Mouse (Mus musculus): ENCODE data around the gene Runx3. TPM values are rescaled to one million over a fixed set of nuclear protein-coding genes. Genes with fewer than 3 reads are reported as not detected.
A peak's percentile ranks its signal among the peaks of the same experiment; 100 is the strongest.

Runx3 gene
- polyA plus RNA-seq, 1 experiment from 2014 or later = not detected

GRCm38 (mm10) chr4:135156531-135156930, 36.1 kb downstream of the Runx3 start:
- Histone ChIP-seq H3K36me3 (ENCODE audit: control insufficient read depth, insufficient read depth, low read length) (no peaks in the 10 kb centered on the region), H3K9ac (ENCODE audit: low read length) (no peak overlapping the region), H3K9me3 (ENCODE audit: control insufficient read depth, low read length) (no peaks in the 10 kb centered on the region), H3K4me1 (ENCODE audit: control insufficient read depth, insufficient read depth, low read length) (0 out of 2 replicates have a peak, but pooled peaks cover 3% of the 10 kb centered on the region), H3K27ac (ENCODE audit: low read depth, low read length) (no peak overlapping the region), H3K4me2 (no peak overlapping the region), H3K27me3 (ENCODE audit: control insufficient read depth, insufficient read depth, low read length) (peaks cover 82% of the 10 kb centered on the region), H3K4me3 (ENCODE audit: low read depth, low read length) (no peak overlapping the region)
- ATAC-seq (ENCODE audit: low FRiP score) (no peak), DNase-seq (ENCODE audit: low spot score, missing footprints) (peak; percentile 90)
- WGBS = 10% methylated on average over 6 of the region's 6 CpGs

- Histone ChIP-seq H3K27ac (ENCODE audit: low read depth, low read length) (no peak overlapping the region), H3K4me2 (no peak overlapping the region), H3K4me3 (ENCODE audit: low read depth, low read length) (no peak overlapping the region), H3K36me3 (ENCODE audit: control insufficient read depth, insufficient read depth, low read length) (no peaks in the 10 kb centered on the region), H3K9ac (ENCODE audit: low read length) (no peak overlapping the region), H3K4me1 (ENCODE audit: control insufficient read depth, insufficient read depth, low read length) (no peaks in the 10 kb centered on the region), H3K27me3 (ENCODE audit: control insufficient read depth, insufficient read depth, low read length) (peaks cover 74% of the 10 kb centered on the region), H3K9me3 (ENCODE audit: control insufficient read depth, low read length) (no peaks in the 10 kb centered on the region)
- DNase-seq (ENCODE audit: low spot score, missing footprints) (no peak), ATAC-seq (ENCODE audit: low FRiP score) (no peak)
- WGBS = 10% methylated on average over 6 of the region's 6 CpGs
Observed at GRCm38 (mm10) chr4:135157329-135157728, 36.9 kb downstream of the Runx3 start.

GRCm38 (mm10) chr4:135158724-135159409, 38.4 kb downstream of the Runx3 start:
- Histone ChIP-seq H3K4me2 (no peak overlapping the region), H3K36me3 (ENCODE audit: control insufficient read depth, insufficient read depth, low read length) (no peaks in the 10 kb centered on the region), H3K9ac (ENCODE audit: low read length) (no peak overlapping the region), H3K27me3 (ENCODE audit: control insufficient read depth, insufficient read depth, low read length) (peaks cover 58% of the 10 kb centered on the region), H3K4me3 (ENCODE audit: low read depth, low read length) (no peak overlapping the region), H3K9me3 (ENCODE audit: control insufficient read depth, low read length) (no peaks in the 10 kb centered on the region), H3K4me1 (ENCODE audit: control insufficient read depth, insufficient read depth, low read length) (no peaks in the 10 kb centered on the region), H3K27ac (ENCODE audit: low read depth, low read length) (no peak overlapping the region)
- WGBS = 6% methylated on average over 9 of the region's 9 CpGs
- no peak for DNase-seq (ENCODE audit: low spot score, missing footprints)
- ATAC-seq (ENCODE audit: low FRiP score) = no peak

DNA sequence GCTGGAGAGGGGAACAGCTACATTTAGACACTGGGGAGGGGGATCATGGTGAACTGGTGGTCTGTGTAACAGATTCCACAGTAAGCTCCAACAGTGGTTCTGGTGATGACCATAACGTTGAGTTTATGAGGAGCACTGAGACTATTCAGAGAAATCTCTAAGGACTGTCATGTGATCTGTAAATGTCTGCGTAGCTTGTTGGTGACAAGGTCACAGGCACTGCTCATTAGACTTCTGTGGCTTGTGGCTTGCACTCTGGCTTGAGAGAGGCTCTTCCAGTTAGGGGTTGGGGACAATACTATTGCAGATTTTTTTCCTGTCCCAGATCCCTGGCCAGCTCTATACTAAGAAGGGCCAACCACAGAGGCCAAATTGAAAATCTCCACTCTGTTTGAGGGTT, 39.2 kb downstream of the Runx3 start:
- Histone ChIP-seq H3K4me2 (no peak overlapping the region), H3K36me3 (ENCODE audit: control insufficient read depth, insufficient read depth, low read length) (no peaks in the 10 kb centered on the region), H3K4me1 (ENCODE audit: control insufficient read depth, insufficient read depth, low read length) (no peaks in the 10 kb centered on the region), H3K27ac (ENCODE audit: low read depth, low read length) (no peak overlapping the region), H3K9me3 (ENCODE audit: control insufficient read depth, low read length) (no peaks in the 10 kb centered on the region), H3K27me3 (ENCODE audit: control insufficient read depth, insufficient read depth, low read length) (peaks cover 54% of the 10 kb centered on the region), H3K4me3 (ENCODE audit: low read depth, low read length) (no peak overlapping the region), H3K9ac (ENCODE audit: low read length) (no peak overlapping the region)
- DNase-seq (ENCODE audit: low spot score, missing footprints) (no peak), ATAC-seq (ENCODE audit: low FRiP score) (no peak)
- WGBS = 72% methylated on average over 2 of the region's 2 CpGs

- H3K27ac ChIP-seq (ENCODE audit: low read depth, low read length) = no peak overlapping the region
- no peaks in the 10 kb centered on the region for H3K36me3 ChIP-seq (ENCODE audit: control insufficient read depth, insufficient read depth, low read length)
- no peaks in the 10 kb centered on the region for H3K4me1 ChIP-seq (ENCODE audit: control insufficient read depth, insufficient read depth, low read length)
- 74% methylated on average over 3 of the region's 3 CpGs for WGBS
- no peak overlapping the region for H3K4me2 ChIP-seq
- H3K27me3 ChIP-seq (ENCODE audit: control insufficient read depth, insufficient read depth, low read length) = peaks cover 51% of the 10 kb centered on the region
- ATAC-seq (ENCODE audit: low FRiP score) = no peak
- H3K9me3 ChIP-seq (ENCODE audit: control insufficient read depth, low read length) = no peaks in the 10 kb centered on the region
- H3K9ac ChIP-seq (ENCODE audit: low read length) = no peak overlapping the region
- H3K4me3 ChIP-seq (ENCODE audit: low read depth, low read length) = no peak overlapping the region
- DNase-seq (ENCODE audit: low spot score, missing footprints) = no peak
Observed at GRCm38 (mm10) chr4:135160168-135160567, 39.7 kb downstream of the Runx3 start.

GRCm38 (mm10) chr4:135161441-135161840, 41.0 kb downstream of the Runx3 start:
- no peak for DNase-seq (ENCODE audit: low spot score, missing footprints)
- peaks cover 51% of the 10 kb centered on the region for H3K27me3 ChIP-seq (ENCODE audit: control insufficient read depth, insufficient read depth, low read length)
- no peaks in the 10 kb centered on the region for H3K4me1 ChIP-seq (ENCODE audit: control insufficient read depth, insufficient read depth, low read length)
- 90% methylated on average over 11 of the region's 11 CpGs for WGBS
- no peaks in the 10 kb centered on the region for H3K36me3 ChIP-seq (ENCODE audit: control insufficient read depth, insufficient read depth, low read length)
- H3K4me2 ChIP-seq = no peak overlapping the region
- H3K4me3 ChIP-seq (ENCODE audit: low read depth, low read length) = no peak overlapping the region
- H3K9ac ChIP-seq (ENCODE audit: low read length) = no peak overlapping the region
- no peaks in the 10 kb centered on the region for H3K9me3 ChIP-seq (ENCODE audit: control insufficient read depth, low read length)
- H3K27ac ChIP-seq (ENCODE audit: low read depth, low read length) = no peak overlapping the region
- ATAC-seq (ENCODE audit: low FRiP score) = no peak

- H3K4me3 ChIP-seq (ENCODE audit: low read depth, low read length) = no peak overlapping the region
- no peak overlapping the region for H3K9ac ChIP-seq (ENCODE audit: low read length)
- no peak for ATAC-seq (ENCODE audit: low FRiP score)
- H3K4me2 ChIP-seq = no peak overlapping the region
- no peaks in the 10 kb centered on the region for H3K36me3 ChIP-seq (ENCODE audit: control insufficient read depth, insufficient read depth, low read length)
- H3K27ac ChIP-seq (ENCODE audit: low read depth, low read length) = no peak overlapping the region
- no peak for DNase-seq (ENCODE audit: low spot score, missing footprints)
- peaks cover 2% of the 10 kb centered on the region; the same call in 1 of the 2 replicates for H3K4me1 ChIP-seq (ENCODE audit: control insufficient read depth, insufficient read depth, low read length)
- WGBS = 60% methylated on average over 6 of the region's 6 CpGs
- peaks cover 34% of the 10 kb centered on the region for H3K27me3 ChIP-seq (ENCODE audit: control insufficient read depth, insufficient read depth, low read length)
- H3K9me3 ChIP-seq (ENCODE audit: control insufficient read depth, low read length) = no peaks in the 10 kb centered on the region
Observed at GRCm38 (mm10) chr4:135165761-135166160, 45.3 kb downstream of the Runx3 start.

GRCm38 (mm10) chr4:135166413-135167225, 46.2 kb downstream of the Runx3 start:
- Histone ChIP-seq H3K4me3 (ENCODE audit: low read depth, low read length) (no peak overlapping the region), H3K36me3 (ENCODE audit: control insufficient read depth, insufficient read depth, low read length) (no peaks in the 10 kb centered on the region), H3K4me2 (peak overlapping the region; percentile 17), H3K27me3 (ENCODE audit: control insufficient read depth, insufficient read depth, low read length) (peaks cover 34% of the 10 kb centered on the region), H3K4me1 (ENCODE audit: control insufficient read depth, insufficient read depth, low read length) (peaks cover 2% of the 10 kb centered on the region; the same call in 1 of the 2 replicates), H3K9ac (ENCODE audit: low read length) (peak overlapping the region; percentile 30), H3K9me3 (ENCODE audit: control insufficient read depth, low read length) (no peaks in the 10 kb centered on the region), H3K27ac (ENCODE audit: low read depth, low read length) (no peak overlapping the region)
- WGBS = 4% methylated on average over 20 of the region's 23 CpGs
- ATAC-seq (ENCODE audit: low FRiP score) (no peak), DNase-seq (ENCODE audit: low spot score, missing footprints) (peak; percentile 90)
